Comparison of ENCODE assay signal across 8 mouse cellular contexts in genomic region chr12:103425729-103426470, GRCm38 (mm10). TPM values are rescaled to one million over a fixed set of nuclear protein-coding genes. Genes with fewer than 3 reads are reported as not detected.
DNase-seq lines count a peak whose midpoint lies in the region; ATAC-seq and TF ChIP-seq lines count a peak whose summit lies in the region.

Gene Ddx24 (minus strand): TSS chr12:103425830.

- peak; percentile 98 for ATAC-seq in activated CD4-positive, CD25-positive, alpha-beta regulatory T cell, adult 4 months

- peaks cover 4% of the 10 kb centered on the region for H3K27me3 ChIP-seq in megakaryocyte, embryonic 14.5 days (replicated peaks)

- H3K4me1 ChIP-seq in cortical plate, adult 2 months (ENCODE audit: control insufficient read depth, insufficient read depth, low read length) = peaks cover 10% of the 10 kb centered on the region
- peaks cover 51% of the 10 kb centered on the region for H3K4me1 ChIP-seq in megakaryocyte, embryonic 14.5 days

- no peaks in the 10 kb centered on the region for H3K9me3 ChIP-seq in megakaryocyte, embryonic 14.5 days

- peaks cover 30% of the 10 kb centered on the region for H3K36me3 ChIP-seq in megakaryocyte, embryonic 14.5 days (replicated peaks; ENCODE audit: low read length)

- TF ChIP-seq CTCF in cortical plate, adult 2 months (IDR thresholded peaks at IDR 0.05; ENCODE audit: extremely low read depth, insufficient read depth, low read length) = peak; percentile 87

- H3K27ac ChIP-seq in cortical plate, adult 2 months (ENCODE audit: insufficient read depth, low read length) = peak within 1 kb of the TSS; percentile 43

- peak within 1 kb of the TSS; percentile 84 for H3K4me3 ChIP-seq in cortical plate, adult 2 months (ENCODE audit: insufficient read depth, low read length)
- peak within 1 kb of the TSS; percentile 95 for H3K4me3 ChIP-seq in megakaryocyte, embryonic 14.5 days (replicated peaks)

- DNase-seq in gastrocnemius, adult 8-10 months (ENCODE audit: low spot score in 2 of 2) = peak; percentile 96 to 98
- DNase-seq in hindlimb bud, embryonic 11.5 days (ENCODE audit: extremely low spot score, low read depth, low spot score) = peak; percentile 82
- peak; percentile 89 to 99 for DNase-seq in left cerebral cortex, adult 8-10 months (ENCODE audit: low spot score in 2 of 2)
- peak; percentile 98 to 99 for DNase-seq in right cerebral cortex, postnatal 10 days (ENCODE audit: low spot score in 2 of 2)
- peak; percentile 93 for DNase-seq in urinary bladder, postnatal 25 days (ENCODE audit: low spot score)

- peak; percentile 76 for TF ChIP-seq POLR2A in cortical plate, adult 2 months (IDR thresholded peaks at IDR 0.05; ENCODE audit: extremely low read depth, insufficient read depth, low read length)

RNA-seq across cellular contexts. Expression of gene Ddx24, which starts in this region (rescaled TPM):
- polyA plus RNA-seq in activated CD4-positive, CD25-positive, alpha-beta regulatory T cell, adult 4 months (2017; shearing (Covaris generic)) = 100 to 1,000 TPM; 193 to 282 TPM
- polyA plus RNA-seq in cortical plate, adult 2 months (2012; rRNA removed) = 160 and 162 TPM in 2 replicates
- total RNA-seq in gastrocnemius, adult 8-10 months (2022) = 10 to 100 TPM; 79.0 to 94.0 (median 83.7) TPM
- 100 to 1,000 TPM; 253 to 278 (median 258) TPM for total RNA-seq in left cerebral cortex, adult 8-10 months (2022)
- 8.3 and 20.3 TPM in 2 replicates for polyA plus RNA-seq in megakaryocyte, embryonic 14.5 days (2012; ENCODE audit: insufficient read depth, low replicate concordance)

Comparison
In these comparisons a context has a peak if more than half of its experiments do, and no peak if none do; other contexts are left out.
1. Peak in every context shown above with its lines: DNase-seq, ATAC-seq, H3K4me3 ChIP-seq and H3K27ac ChIP-seq.